Mouse (Mus musculus): ENCODE results near the gene Elovl2. TPM values are rescaled to one million over a fixed set of nuclear protein-coding genes. Genes with fewer than 3 reads are reported as not detected.

Gene Elovl2
- polyA plus RNA-seq, 1 experiment from 2014 or later: 46.9 TPM

GRCm38 (mm10) chr13:41249538-41250317, 29.5 kb upstream of the Elovl2 start, which contains the start of gene Smim13:
Smim13 (plus strand) TSS chr13:41249844.
- peak within 1 kb of the TSS; percentile 76 for H3K9ac ChIP-seq
- H3K9me3 ChIP-seq: no peaks in the 10 kb centered on the region
- peak within 1 kb of the TSS; percentile 70; the same call in 1 of the 2 replicates for H3K27ac ChIP-seq
- under 1% methylated on average over 76 of the region's 78 CpGs for whole genome bisulfite sequencing
- no peaks in the 10 kb centered on the region for H3K36me3 ChIP-seq
- ATAC-seq (ENCODE audit: low FRiP score, low read depth): peak; percentile 99
- peaks cover 4% of the 10 kb centered on the region; the same call in 1 of the 2 replicates for H3K4me1 ChIP-seq
- peak within 1 kb of the TSS; percentile 74 for H3K4me3 ChIP-seq
- H3K4me2 ChIP-seq (replicated peaks): peak within 1 kb of the TSS; percentile 80
- H3K27me3 ChIP-seq (replicated peaks): no peaks in the 10 kb centered on the region

- peaks cover 4% of the 10 kb centered on the region; the same call in 1 of the 2 replicates for H3K4me1 ChIP-seq
Measured at GRCm38 (mm10) chr13:41248751-41249520, 28.7 kb upstream of the Elovl2 start.

GRCm38 (mm10) chr13:41244306-41244830, 24.2 kb upstream of the Elovl2 start:
- no peak overlapping the region for H3K4me3 ChIP-seq
- H3K4me2 ChIP-seq (replicated peaks): no peak overlapping the region
- no peak overlapping the region for H3K9ac ChIP-seq
- ATAC-seq (ENCODE audit: low FRiP score, low read depth): no peak
- no peaks in the 10 kb centered on the region for H3K36me3 ChIP-seq
- H3K27ac ChIP-seq: no peak overlapping the region
- WGBS: 68% methylated on average over 6 of the region's 6 CpGs
- no peaks in the 10 kb centered on the region for H3K4me1 ChIP-seq
- H3K9me3 ChIP-seq: no peaks in the 10 kb centered on the region
- no peaks in the 10 kb centered on the region for H3K27me3 ChIP-seq (replicated peaks)

More at GRCm38 (mm10) chr13:41248751-41249520, 28.7 kb upstream of the Elovl2 start:
- Histone ChIP-seq H3K9ac (peak overlapping the region; percentile 42; the same call in 1 of the 2 replicates), H3K27ac (no peak overlapping the region), H3K4me3 (peak overlapping the region; percentile 74), H3K27me3 (replicated peaks) (no peaks in the 10 kb centered on the region), H3K36me3 (no peaks in the 10 kb centered on the region), H3K4me2 (replicated peaks) (peak overlapping the region; percentile 80), H3K9me3 (no peaks in the 10 kb centered on the region)
- ATAC-seq (ENCODE audit: low FRiP score, low read depth): no peak; the same call in 1 of the 2 replicates
- WGBS: 43% methylated on average over 12 of the region's 12 CpGs

GRCm38 (mm10) chr13:41241557-41241956, 21.4 kb upstream of the Elovl2 start:
- H3K4me3 ChIP-seq: no peak overlapping the region
- no peaks in the 10 kb centered on the region for H3K36me3 ChIP-seq
- H3K9ac ChIP-seq: no peak overlapping the region
- 73% methylated on average over 2 of the region's 2 CpGs for WGBS
- H3K27ac ChIP-seq: no peak overlapping the region
- no peak overlapping the region for H3K4me2 ChIP-seq (replicated peaks)
- H3K4me1 ChIP-seq: no peaks in the 10 kb centered on the region
- no peaks in the 10 kb centered on the region for H3K27me3 ChIP-seq (replicated peaks)
- H3K9me3 ChIP-seq: no peaks in the 10 kb centered on the region
- no peak for ATAC-seq (ENCODE audit: low FRiP score, low read depth)

GRCm38 (mm10) chr13:41238805-41239130, 18.6 kb upstream of the Elovl2 start:
- Histone ChIP-seq H3K9ac (no peak overlapping the region), H3K27me3 (replicated peaks) (no peaks in the 10 kb centered on the region), H3K4me2 (replicated peaks) (no peak overlapping the region), H3K36me3 (no peaks in the 10 kb centered on the region), H3K27ac (no peak overlapping the region), H3K4me3 (no peak overlapping the region), H3K9me3 (no peaks in the 10 kb centered on the region), H3K4me1 (no peaks in the 10 kb centered on the region)
- ATAC-seq (ENCODE audit: low FRiP score, low read depth): no peak
- 14% methylated on average over 5 of the region's 5 CpGs for WGBS

- Histone ChIP-seq H3K27me3 (replicated peaks) (no peaks in the 10 kb centered on the region), H3K4me2 (replicated peaks) (no peak overlapping the region), H3K36me3 (no peaks in the 10 kb centered on the region), H3K4me1 (no peaks in the 10 kb centered on the region), H3K9me3 (no peaks in the 10 kb centered on the region), H3K4me3 (no peak overlapping the region), H3K9ac (no peak overlapping the region; the same call in 1 of the 2 replicates), H3K27ac (no peak overlapping the region)
- WGBS: 79% methylated on average over 10 of the region's 10 CpGs
- no peak for ATAC-seq (ENCODE audit: low FRiP score, low read depth)
Measured at GRCm38 (mm10) chr13:41238035-41238804, 18.0 kb upstream of the Elovl2 start.

- Histone ChIP-seq H3K4me3 (no peak overlapping the region), H3K27me3 (replicated peaks) (no peaks in the 10 kb centered on the region), H3K4me2 (replicated peaks) (no peak overlapping the region), H3K27ac (no peak overlapping the region), H3K9ac (no peak overlapping the region), H3K9me3 (no peaks in the 10 kb centered on the region), H3K4me1 (no peaks in the 10 kb centered on the region), H3K36me3 (no peaks in the 10 kb centered on the region)
- no peak for ATAC-seq (ENCODE audit: low FRiP score, low read depth)
- 70% methylated on average over 13 of the region's 13 CpGs for WGBS
Measured at GRCm38 (mm10) chr13:41235845-41236741, 15.9 kb upstream of the Elovl2 start.

GRCm38 (mm10) chr13:41235181-41235580, 15.0 kb upstream of the Elovl2 start:
- Histone ChIP-seq H3K9ac (no peak overlapping the region), H3K27ac (no peak overlapping the region), H3K36me3 (no peaks in the 10 kb centered on the region), H3K4me3 (no peak overlapping the region), H3K4me2 (replicated peaks) (no peak overlapping the region), H3K27me3 (replicated peaks) (no peaks in the 10 kb centered on the region), H3K9me3 (no peaks in the 10 kb centered on the region), H3K4me1 (no peaks in the 10 kb centered on the region)
- 92% methylated on average over 6 of the region's 6 CpGs for WGBS
- ATAC-seq (ENCODE audit: low FRiP score, low read depth): no peak

- H3K36me3 ChIP-seq: no peaks in the 10 kb centered on the region
- H3K4me3 ChIP-seq: no peak overlapping the region
- H3K4me1 ChIP-seq: no peaks in the 10 kb centered on the region
- ATAC-seq (ENCODE audit: low FRiP score, low read depth): no peak
- no peaks in the 10 kb centered on the region for H3K9me3 ChIP-seq
- no peak overlapping the region for H3K9ac ChIP-seq
- 90% methylated on average over 7 of the region's 7 CpGs for WGBS
- H3K27me3 ChIP-seq (replicated peaks): no peaks in the 10 kb centered on the region
- no peak overlapping the region for H3K27ac ChIP-seq
- H3K4me2 ChIP-seq (replicated peaks): no peak overlapping the region
Measured at GRCm38 (mm10) chr13:41233241-41233640, 13.0 kb upstream of the Elovl2 start.

- Histone ChIP-seq H3K9me3 (no peaks in the 10 kb centered on the region), H3K27ac (no peak overlapping the region), H3K27me3 (replicated peaks) (no peaks in the 10 kb centered on the region), H3K36me3 (no peaks in the 10 kb centered on the region), H3K9ac (no peak overlapping the region), H3K4me2 (replicated peaks) (no peak overlapping the region), H3K4me3 (no peak overlapping the region), H3K4me1 (no peaks in the 10 kb centered on the region)
- 95% methylated on average over 15 of the region's 15 CpGs for WGBS
- no peak for ATAC-seq (ENCODE audit: low FRiP score, low read depth)
Measured at GRCm38 (mm10) chr13:41232209-41232608, 12.0 kb upstream of the Elovl2 start.

GRCm38 (mm10) chr13:41231389-41231983, 11.3 kb upstream of the Elovl2 start:
- Histone ChIP-seq H3K27me3 (replicated peaks) (no peaks in the 10 kb centered on the region), H3K4me3 (no peak overlapping the region), H3K4me2 (replicated peaks) (no peak overlapping the region), H3K27ac (no peak overlapping the region), H3K36me3 (no peaks in the 10 kb centered on the region), H3K9me3 (no peaks in the 10 kb centered on the region), H3K4me1 (no peaks in the 10 kb centered on the region), H3K9ac (no peak overlapping the region)
- WGBS: 87% methylated on average over 12 of the region's 12 CpGs
- no peak for ATAC-seq (ENCODE audit: low FRiP score, low read depth)

Data from neural tube, embryonic 12.5 days (tissue).